Mouse (Mus musculus) midbrain, embryonic 13.5 days (tissue): Measurements from ENCODE around the gene Bbc3. TPM values are rescaled to one million over a fixed set of nuclear protein-coding genes. Genes with fewer than 3 reads are reported as not detected.
"Not testable (repeated sequence)": the region's sequence is repeated elsewhere in the genome, so short reads cannot be mapped to it uniquely, and the experiment has no call there.

Experiments used
- ATAC-seq: fragments of 200-750 bp; cut with Nextera tagmentation; 2 replicates; pipeline ENCODE4 v1.8.0; 2017; ENCODE audit warnings: mild to moderate bottlenecking, moderate TSS enrichment, moderate library complexity
- H3K27ac ChIP-seq: fragments of 300-500 bp; sonication (generic); 2 replicates; pipeline ENCODE4 v1.5.1; 2015; ENCODE audit warnings: inconsistent platforms, mild to moderate bottlenecking, moderate library complexity
- H3K27me3 ChIP-seq: fragments of 300-500 bp; sonication (generic); 2 replicates; pipeline ENCODE4 v1.6.1; 2015; ENCODE audit warnings: mild to moderate bottlenecking, inconsistent platforms
- H3K36me3 ChIP-seq: fragments of 300-500 bp; sonication (generic); 2 replicates; pipeline ENCODE4 v1.6.1; 2015; ENCODE audit warnings: mild to moderate bottlenecking, inconsistent platforms
- H3K4me1 ChIP-seq: fragments of 300-500 bp; sonication (generic); replicated peaks from 2 replicates; pipeline ENCODE4 v1.6.1; 2015; ENCODE audit warnings: inconsistent platforms
- H3K4me2 ChIP-seq: fragments of 300-500 bp; sonication (generic); replicated peaks from 2 replicates; pipeline ENCODE4 v1.6.1; 2015; ENCODE audit warnings: moderate library complexity, mild to moderate bottlenecking, inconsistent platforms
- H3K4me3 ChIP-seq: fragments of 300-500 bp; sonication (generic); replicated peaks from 2 replicates; pipeline ENCODE4 v1.5.1; 2015; ENCODE audit warnings: mild to moderate bottlenecking, inconsistent platforms
- H3K9ac ChIP-seq: fragments of 300-500 bp; sonication (generic); replicated peaks from 2 replicates; pipeline ENCODE4 v1.6.1; 2015; ENCODE audit warnings: mild to moderate bottlenecking, inconsistent platforms
- H3K9me3 ChIP-seq: fragments of 300-500 bp; sonication (generic); 2 replicates; pipeline ENCODE4 v1.6.1; 2016; ENCODE audit warnings: mild to moderate bottlenecking, inconsistent platforms
- WGBS: fragments of 180-500 bp; shearing (Covaris S2); methylation state at CpG from one replicate; pipeline ENCODE4 v1.1.7; 2015; 5-methylcytosine and 5-hydroxymethylcytosine counted together
- polyA plus RNA-seq: library from polyadenylated mRNA; unstranded; fragments of >200 nt; fragmentation: Nextera tagmentation; extraction: Ambion mirVana; gene quantifications from 2 replicates; pipeline ENCODE4 v1.2.1, GENCODE M21; 2015

Gene Bbc3
- 23.1 and 25.5 TPM in 2 replicates for polyA plus RNA-seq

DNA sequence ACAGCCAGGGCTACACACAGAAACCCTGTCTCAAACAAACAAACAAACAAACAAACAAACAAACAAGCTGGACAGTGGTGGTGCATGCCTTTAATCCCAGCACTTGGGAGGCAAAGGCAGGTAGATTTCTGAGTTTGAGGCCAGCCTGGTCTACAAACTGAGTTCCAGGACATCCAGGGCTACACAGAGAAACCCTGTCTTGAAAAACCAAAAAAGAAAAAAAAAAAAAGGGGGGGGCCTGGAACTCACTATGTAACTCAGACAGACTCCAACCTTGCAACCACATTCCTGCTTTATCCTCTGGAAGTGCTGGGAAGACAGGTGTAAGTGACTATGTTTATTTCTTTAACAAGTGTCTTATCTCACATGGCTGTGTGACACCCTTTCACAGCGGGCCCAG is at the start of gene Bbc3:
TSS of gene Bbc3 (plus strand) at position 301 of the 400 bp plus-strand sequence.
- H3K4me2 ChIP-seq = peak within 1 kb of the TSS; percentile 97
- not testable (repeated sequence) for H3K27me3 ChIP-seq, ATAC-seq, H3K9me3 ChIP-seq, H3K36me3 ChIP-seq
- H3K4me3 ChIP-seq = peak within 1 kb of the TSS; percentile 72
- H3K9ac ChIP-seq = peak within 1 kb of the TSS; percentile 94
- WGBS = 77% methylated on average over 1 of the region's 1 CpGs
- peak within 1 kb of the TSS; percentile 57; the same call in 1 of the 2 replicates for H3K27ac ChIP-seq
- H3K4me1 ChIP-seq = peaks cover 43% of the 10 kb centered on the region

DNA sequence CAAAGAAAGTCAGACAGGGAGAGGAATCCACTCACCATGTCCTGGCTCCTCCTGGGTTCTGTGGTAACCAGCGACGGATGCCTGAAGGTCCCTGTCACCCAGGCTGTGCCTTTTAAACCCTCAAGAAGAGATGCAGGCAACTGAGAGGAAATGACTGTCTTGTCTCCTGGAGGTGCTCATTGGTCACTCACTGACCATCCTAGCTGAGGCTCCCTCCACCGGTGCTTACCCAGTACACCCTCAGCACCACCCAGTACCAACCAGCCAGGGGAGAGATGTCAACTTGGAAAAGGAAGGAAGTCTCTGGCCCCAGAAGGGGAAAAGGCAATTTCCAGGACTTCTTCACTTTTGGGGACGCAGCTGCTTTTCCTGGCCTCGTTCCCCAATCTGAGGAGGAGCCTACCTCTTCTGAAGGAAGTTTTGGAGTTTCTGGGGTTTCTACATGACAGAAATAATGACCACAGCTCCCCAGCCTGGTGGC is 49.0 kb upstream of the Bbc3 start, which contains the start of gene C5ar1:
TSS of gene C5ar1 (minus strand) at position 431 of the 481 bp plus-strand sequence.
- WGBS = 85% methylated on average over 5 of the region's 5 CpGs
- H3K4me1 ChIP-seq = no peaks in the 10 kb centered on the region
- ATAC-seq = no peak

DNA sequence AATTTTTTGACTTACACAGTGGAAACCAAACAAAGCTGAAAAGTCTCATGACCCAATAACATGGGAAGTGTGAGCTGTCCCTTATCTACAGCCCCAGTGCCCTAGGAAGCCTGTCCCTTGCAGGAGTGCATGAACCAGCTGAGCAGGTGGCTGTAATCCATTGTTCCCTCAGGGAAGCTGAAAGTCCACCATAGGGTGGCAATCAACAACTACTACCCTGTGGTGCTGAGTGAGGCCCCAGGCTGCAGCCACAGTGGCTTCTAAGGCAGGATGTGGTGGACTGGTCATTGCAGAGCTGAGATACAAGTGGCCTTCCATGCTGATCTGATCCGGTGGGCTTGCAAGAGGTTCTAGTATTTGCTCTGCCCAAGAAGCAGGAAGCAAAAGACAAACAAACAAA is 47.1 kb upstream of the Bbc3 start:
- Histone ChIP-seq H3K9me3 (no peaks in the 10 kb centered on the region; the same call in 1 of the 2 replicates), H3K27me3 (no peaks in the 10 kb centered on the region), H3K9ac (no peak overlapping the region), H3K27ac (no peak overlapping the region), H3K4me2 (no peak overlapping the region), H3K36me3 (no peaks in the 10 kb centered on the region), H3K4me3 (no peak overlapping the region), H3K4me1 (no peaks in the 10 kb centered on the region)
- ATAC-seq = no peak
- 94% methylated on average over 1 of the region's 1 CpGs for WGBS

More for the DNA sequence above, 49.0 kb upstream of the Bbc3 start, which contains the start of gene C5ar1:
- Histone ChIP-seq H3K27ac (no peak within 1 kb of the TSS), H3K36me3 (no peaks in the 10 kb centered on the region), H3K4me3 (no peak within 1 kb of the TSS), H3K9ac (no peak within 1 kb of the TSS), H3K27me3 (no peaks in the 10 kb centered on the region), H3K9me3 (no peaks in the 10 kb centered on the region; the same call in 1 of the 2 replicates), H3K4me2 (no peak within 1 kb of the TSS)

DNA sequence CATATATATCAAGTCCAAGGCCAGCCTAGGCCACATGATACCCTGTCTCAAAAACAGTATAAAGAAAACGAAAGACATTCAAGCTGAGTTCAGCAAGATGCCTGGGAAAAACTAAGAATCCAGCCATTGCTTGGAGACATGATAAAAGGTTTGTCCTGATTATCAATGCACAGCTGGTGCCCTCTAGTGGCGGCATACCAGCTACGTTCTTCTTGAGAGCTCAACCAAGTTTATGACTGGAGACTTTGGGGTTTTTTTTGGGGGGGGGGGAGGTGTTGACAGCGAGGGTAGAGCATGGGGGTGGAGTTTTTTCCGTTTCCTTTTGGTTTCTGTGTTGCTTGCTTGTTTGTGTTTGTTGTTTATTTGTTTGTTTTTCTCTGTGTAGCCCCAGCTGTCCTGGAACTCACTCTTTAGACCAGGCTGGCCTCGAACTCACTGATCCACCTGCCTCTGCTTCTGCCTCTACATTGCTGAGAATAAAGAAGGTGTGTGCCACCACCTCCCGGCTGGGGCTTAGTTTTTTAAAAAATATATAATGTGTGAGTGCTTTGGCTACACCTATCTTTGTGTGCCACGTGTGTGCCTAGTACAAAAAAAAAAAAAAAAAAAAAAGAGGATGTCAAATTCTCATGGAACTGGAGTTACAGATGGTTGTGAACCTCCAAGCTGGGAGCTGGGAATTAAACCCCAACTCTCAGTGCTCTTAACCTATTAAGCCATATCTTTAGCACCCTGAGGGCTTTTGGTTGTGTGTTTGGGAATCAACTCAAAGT is 45.0 kb upstream of the Bbc3 start:
- Histone ChIP-seq H3K9ac (no peak overlapping the region), H3K9me3 (no peaks in the 10 kb centered on the region; the same call in 1 of the 2 replicates), H3K4me1 (no peaks in the 10 kb centered on the region), H3K4me2 (no peak overlapping the region), H3K27ac (no peak overlapping the region), H3K4me3 (no peak overlapping the region), H3K27me3 (no peaks in the 10 kb centered on the region), H3K36me3 (no peaks in the 10 kb centered on the region)
- ATAC-seq = peak; percentile 27; the same call in 1 of the 2 replicates
- WGBS = 31% methylated on average over 8 of the region's 8 CpGs

DNA sequence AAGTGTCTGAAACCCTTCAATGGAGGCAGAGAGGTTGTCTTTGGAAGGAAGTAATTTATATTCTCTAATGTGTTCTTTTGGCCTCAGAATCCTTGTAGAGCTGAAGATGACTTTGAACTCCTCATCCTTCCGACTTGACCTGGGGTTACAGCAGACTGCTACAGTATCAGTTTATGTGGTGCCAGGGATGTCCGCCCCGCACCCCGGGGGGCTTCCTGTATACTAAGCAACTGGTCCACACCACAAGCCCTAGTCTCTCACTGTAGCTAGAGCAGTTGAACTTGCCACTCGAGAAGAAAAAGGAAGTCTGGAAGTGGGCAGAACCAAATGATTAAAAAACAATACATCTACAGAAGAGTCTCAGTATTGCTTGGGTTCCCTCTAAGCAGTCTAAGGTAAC is 44.4 kb upstream of the Bbc3 start:
- Histone ChIP-seq H3K4me1 (no peaks in the 10 kb centered on the region), H3K4me3 (no peak overlapping the region), H3K27me3 (no peaks in the 10 kb centered on the region), H3K27ac (no peak overlapping the region), H3K9ac (no peak overlapping the region), H3K36me3 (no peaks in the 10 kb centered on the region), H3K4me2 (no peak overlapping the region), H3K9me3 (no peaks in the 10 kb centered on the region; the same call in 1 of the 2 replicates)
- no peak for ATAC-seq
- 87% methylated on average over 5 of the region's 5 CpGs for WGBS

DNA sequence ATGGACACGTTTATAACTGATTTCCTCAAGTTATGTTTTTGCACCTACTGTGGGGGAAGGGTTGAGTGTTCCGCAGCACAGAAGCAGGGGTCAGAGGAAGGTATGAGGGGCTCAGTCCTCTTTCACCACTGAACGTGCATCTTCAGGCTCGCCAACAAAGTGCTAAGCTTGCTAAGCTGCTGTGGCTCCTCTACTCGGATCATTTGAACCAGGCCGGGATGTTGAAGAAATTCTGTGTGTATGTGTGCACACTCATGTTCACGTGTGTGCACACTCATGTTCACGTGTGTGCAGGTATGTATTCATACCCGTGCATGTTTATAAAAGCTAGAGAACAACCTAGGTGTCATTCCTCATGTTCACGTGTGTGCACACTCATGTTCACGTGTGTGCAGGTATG is 42.3 kb upstream of the Bbc3 start:
- Histone ChIP-seq H3K36me3 (no peaks in the 10 kb centered on the region), H3K9me3 (no peaks in the 10 kb centered on the region; the same call in 1 of the 2 replicates), H3K4me2 (no peak overlapping the region), H3K27ac (no peak overlapping the region), H3K9ac (no peak overlapping the region), H3K27me3 (peaks cover 6% of the 10 kb centered on the region; the same call in 1 of the 2 replicates), H3K4me3 (no peak overlapping the region), H3K4me1 (0 out of 2 replicates have a peak, but pooled peaks cover 3% of the 10 kb centered on the region)
- no peak for ATAC-seq
- WGBS = 92% methylated on average over 11 of the region's 11 CpGs

DNA sequence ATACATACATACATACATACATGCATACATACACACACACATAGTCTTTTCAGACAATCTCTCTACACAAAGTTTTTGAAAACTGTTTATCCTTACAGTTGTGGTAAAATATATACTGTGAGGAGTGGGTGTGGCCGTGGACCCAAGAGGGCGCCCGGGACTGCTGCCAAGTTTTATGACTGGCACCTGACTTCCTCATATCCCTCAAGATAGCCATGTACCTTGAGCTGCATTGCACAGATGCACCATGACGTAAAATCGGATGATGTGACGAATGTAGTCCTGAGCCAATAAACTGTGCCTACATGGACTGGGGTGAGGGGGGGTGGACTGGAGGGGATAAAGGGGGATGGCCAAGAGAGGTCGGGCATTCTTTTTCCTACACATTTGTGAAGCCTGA is 41.6 kb upstream of the Bbc3 start:
- H3K4me1 ChIP-seq, H3K9me3 ChIP-seq, H3K27ac ChIP-seq, H3K9ac ChIP-seq, H3K4me2 ChIP-seq, H3K4me3 ChIP-seq, H3K36me3 ChIP-seq, H3K27me3 ChIP-seq, ATAC-seq: not testable (repeated sequence)
- WGBS = 89% methylated on average over 7 of the region's 7 CpGs

DNA sequence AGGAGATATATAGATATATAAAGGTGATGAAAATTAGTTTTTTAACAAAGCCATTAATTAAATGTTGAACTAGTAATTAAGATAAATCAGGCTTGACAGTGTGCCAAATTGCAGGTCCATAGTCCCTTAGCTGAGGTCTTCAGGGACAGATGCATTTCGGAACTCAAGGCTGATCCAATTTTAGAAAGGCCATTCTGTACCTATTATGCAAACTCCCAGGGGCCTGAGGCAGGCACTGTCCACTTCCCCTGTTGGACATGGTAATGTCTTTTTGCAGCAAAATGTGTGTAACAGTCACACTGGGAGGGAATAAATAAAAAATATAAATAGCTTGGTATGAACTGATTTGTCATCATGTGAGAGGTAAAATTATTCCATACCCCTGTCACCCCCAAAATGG is 37.1 kb upstream of the Bbc3 start:
- WGBS = 51% methylated on average over 1 of the region's 1 CpGs
- Histone ChIP-seq H3K27me3 (peaks cover 9% of the 10 kb centered on the region; the same call in 1 of the 2 replicates), H3K27ac (no peak overlapping the region), H3K4me1 (peaks cover 29% of the 10 kb centered on the region), H3K36me3 (peaks cover 12% of the 10 kb centered on the region), H3K4me2 (peak overlapping the region; percentile 93), H3K9ac (no peak overlapping the region), H3K4me3 (no peak overlapping the region), H3K9me3 (no peaks in the 10 kb centered on the region)
- no peak for ATAC-seq

DNA sequence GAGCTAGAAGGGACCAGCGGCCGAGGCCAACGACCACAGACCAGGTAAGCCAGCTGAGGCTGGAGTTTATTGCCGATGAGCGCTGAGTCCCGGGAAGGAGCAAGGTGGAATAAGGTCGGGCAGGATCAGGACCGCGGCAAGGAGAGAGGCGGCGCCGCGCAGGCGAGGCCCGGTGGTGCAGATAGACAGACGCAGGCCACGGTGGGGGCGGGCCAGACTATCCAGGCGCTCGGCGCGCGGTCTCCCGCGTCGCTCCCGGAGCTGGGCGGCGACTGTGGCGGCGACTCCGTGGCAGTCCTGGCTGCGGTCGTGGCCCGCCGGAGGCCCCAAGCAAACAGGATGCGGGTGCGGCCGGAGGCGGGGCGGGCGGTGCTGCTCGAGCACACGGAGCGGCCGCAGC is 35.5 kb upstream of the Bbc3 start:
- under 1% methylated on average over 45 of the region's 46 CpGs for WGBS
- ATAC-seq = peak; percentile 79

DNA sequence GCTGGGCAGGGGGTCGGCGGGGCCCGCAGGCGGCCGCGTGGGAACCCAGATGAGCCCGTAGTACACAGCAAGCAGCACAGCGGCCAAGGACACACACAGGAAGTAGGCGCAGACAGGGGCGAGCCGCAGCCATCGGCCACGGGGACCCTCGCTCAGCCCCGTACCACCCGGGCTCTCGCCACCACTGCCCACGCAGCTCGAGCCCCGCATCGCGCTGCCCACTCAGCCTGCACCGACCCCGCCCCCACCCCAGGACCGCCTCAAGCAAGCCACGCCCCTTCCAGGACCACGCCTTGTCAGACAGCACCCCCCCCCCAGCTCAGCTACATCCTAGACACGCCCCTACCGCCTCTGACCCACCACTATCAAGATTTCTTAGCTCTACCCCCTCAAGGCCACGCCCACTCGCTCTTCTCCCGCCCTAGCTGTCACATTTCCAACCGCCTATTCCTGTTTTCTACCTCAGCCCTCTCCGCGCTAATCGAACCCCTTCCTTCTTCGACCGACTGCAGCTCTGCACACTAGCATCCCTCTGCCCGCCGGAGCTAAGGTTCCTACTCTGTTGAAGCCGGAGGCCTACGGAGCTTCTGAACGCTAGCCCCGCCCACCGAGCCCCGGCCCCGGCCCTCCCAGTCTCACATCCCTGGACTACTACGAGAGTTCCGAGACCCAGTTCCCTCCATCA is 35.0 kb upstream of the Bbc3 start, which contains the start of gene Inafm1:
TSS of gene Inafm1 (minus strand) at position 537 of the 685 bp plus-strand sequence.
- Histone ChIP-seq H3K9me3 (no peaks in the 10 kb centered on the region), H3K27ac (peak within 1 kb of the TSS; percentile 96), H3K4me1 (peaks cover 29% of the 10 kb centered on the region), H3K36me3 (peaks cover 33% of the 10 kb centered on the region), H3K9ac (peak within 1 kb of the TSS; percentile 90), H3K4me3 (peak within 1 kb of the TSS; percentile 81), H3K27me3 (peaks cover 9% of the 10 kb centered on the region; the same call in 1 of the 2 replicates), H3K4me2 (peak within 1 kb of the TSS; percentile 93)
- WGBS = under 1% methylated on average over 41 of the region's 49 CpGs
- ATAC-seq = peak; percentile 89

More for the DNA sequence above, 35.5 kb upstream of the Bbc3 start:
- no peaks in the 10 kb centered on the region for H3K9me3 ChIP-seq
- peak overlapping the region; percentile 96 for H3K27ac ChIP-seq
- H3K4me3 ChIP-seq = peak overlapping the region; percentile 81
- H3K27me3 ChIP-seq = peaks cover 9% of the 10 kb centered on the region; the same call in 1 of the 2 replicates
- peak overlapping the region; percentile 93 for H3K4me2 ChIP-seq
- peaks cover 29% of the 10 kb centered on the region for H3K4me1 ChIP-seq
- H3K9ac ChIP-seq = peak overlapping the region; percentile 90
- peaks cover 28% of the 10 kb centered on the region for H3K36me3 ChIP-seq

DNA sequence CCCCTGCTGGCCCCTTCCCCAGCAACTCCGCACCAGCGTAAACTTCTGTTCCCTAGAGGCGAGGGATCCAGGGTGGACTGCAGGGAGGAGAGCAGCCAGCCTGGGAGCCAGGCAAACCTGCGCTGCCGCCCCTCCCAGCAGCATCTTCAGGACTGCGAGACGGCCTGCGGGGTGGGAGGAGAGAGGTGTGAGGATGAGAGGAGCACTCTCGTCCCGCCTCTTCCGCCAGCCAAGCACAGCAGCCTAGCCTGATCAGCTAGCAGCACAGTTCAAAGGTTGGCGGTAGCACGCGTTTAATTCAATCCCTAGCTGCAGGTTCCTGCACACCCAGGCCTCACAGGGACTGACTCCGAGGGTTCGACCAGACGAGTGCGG is 34.4 kb upstream of the Bbc3 start:
- Histone ChIP-seq H3K4me1 (peaks cover 29% of the 10 kb centered on the region), H3K27me3 (peaks cover 9% of the 10 kb centered on the region; the same call in 1 of the 2 replicates), H3K9me3 (no peaks in the 10 kb centered on the region), H3K27ac (peak overlapping the region; percentile 96), H3K36me3 (peaks cover 39% of the 10 kb centered on the region), H3K4me3 (peak overlapping the region; percentile 81), H3K9ac (peak overlapping the region; percentile 90), H3K4me2 (peak overlapping the region; percentile 93)
- peak; percentile 79 for ATAC-seq
- 0% methylated on average over 18 of the region's 18 CpGs for WGBS
